9 mouse cellular contexts compared by ENCODE assay signal in the genomic region with DNA sequence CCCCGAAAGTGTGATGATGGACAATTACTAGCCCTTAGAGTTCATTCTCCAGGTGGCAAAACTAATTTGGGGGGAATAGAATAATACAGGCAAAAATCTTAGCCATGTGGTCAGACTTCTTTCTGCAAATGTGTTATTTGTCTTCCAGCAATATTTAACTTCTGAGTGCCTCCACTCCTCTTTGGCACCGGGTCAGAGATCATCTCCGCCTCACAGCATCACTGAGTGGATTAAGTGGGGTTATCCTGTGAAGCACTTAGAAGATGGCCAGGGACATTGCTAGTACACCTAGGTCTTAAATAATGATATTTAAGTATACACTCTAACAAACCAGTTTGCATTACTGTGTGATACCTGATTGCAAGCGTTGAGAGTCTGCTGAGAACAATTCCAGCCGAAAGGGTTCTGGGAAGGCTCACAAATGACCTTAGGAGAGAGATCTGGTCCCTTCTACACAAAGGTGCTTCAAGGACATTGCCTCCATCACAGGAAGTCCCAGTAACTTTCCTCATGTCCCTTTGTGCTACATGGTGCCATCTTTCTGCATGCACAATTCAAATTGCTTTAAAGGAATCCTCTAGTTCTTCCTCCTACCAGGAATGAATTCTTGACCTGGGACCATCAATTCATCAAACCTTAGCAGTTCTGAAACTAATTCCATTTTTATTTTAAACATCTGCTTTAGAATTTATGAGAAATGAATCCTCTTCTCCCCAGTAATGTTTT.
A peak's percentile ranks its signal among the peaks of the same experiment; 100 is the strongest.
DNase-seq lines count a peak whose midpoint lies in the region; ATAC-seq and TF ChIP-seq lines count a peak whose summit lies in the region.
"Had no signal": no experiment of that assay in that cellular context is flagged by ENCODE, and none has a peak within 500 bp of the region (broad histone marks: within the 10 kb centered on the region; RNA-seq: fewer than 3 reads in every experiment).

No protein-coding gene starts in this region.

- no peaks in the 10 kb centered on the region for H3K4me1 ChIP-seq in embryonic facial prominence, embryonic 11.5 days (ENCODE audit: control insufficient read depth, insufficient read depth, low read length)
- H3K4me1 ChIP-seq in intestine, postnatal 0 days (replicated peaks; ENCODE audit: control insufficient read depth, insufficient read depth, low read length) = no peaks in the 10 kb centered on the region
- H3K4me1 ChIP-seq in liver, postnatal 0 days (ENCODE audit: insufficient read depth) = peaks cover 11% of the 10 kb centered on the region

- H3K9me3 ChIP-seq in embryonic facial prominence, embryonic 11.5 days (replicated peaks; ENCODE audit: control insufficient read depth, low read length) = no peaks in the 10 kb centered on the region
- H3K9me3 ChIP-seq in intestine, postnatal 0 days (ENCODE audit: control insufficient read depth) = no peaks in the 10 kb centered on the region
- H3K9me3 ChIP-seq in liver, postnatal 0 days (ENCODE audit: low read length) = no peaks in the 10 kb centered on the region
- H3K9me3 ChIP-seq: megakaryocyte, embryonic 14.5 days had no signal

- H3K4me2 ChIP-seq in embryonic facial prominence, embryonic 11.5 days (ENCODE audit: low read depth, low read length) = peak overlapping the region; percentile 71
- H3K4me2 ChIP-seq in intestine, postnatal 0 days (replicated peaks; ENCODE audit: low read depth) = peak overlapping the region; percentile 89
- H3K4me2 ChIP-seq in liver, postnatal 0 days (ENCODE audit: low read depth, low read length) = peak overlapping the region; percentile 79

- H3K27me3 ChIP-seq in embryonic facial prominence, embryonic 11.5 days (ENCODE audit: control insufficient read depth, insufficient read depth, low read length) = no peaks in the 10 kb centered on the region
- H3K27me3 ChIP-seq in intestine, postnatal 0 days (replicated peaks; ENCODE audit: control insufficient read depth, insufficient read depth, low read length) = no peaks in the 10 kb centered on the region
- no peaks in the 10 kb centered on the region for H3K27me3 ChIP-seq in liver, postnatal 0 days (ENCODE audit: insufficient read depth, low read length)

- peak overlapping the region; percentile 44; the same call in 1 of the 2 replicates for H3K4me3 ChIP-seq in embryonic facial prominence, embryonic 11.5 days (ENCODE audit: low read depth, low read length)
- H3K4me3 ChIP-seq in intestine, postnatal 0 days (ENCODE audit: low read depth, low read length) = peak overlapping the region; percentile 52
- H3K4me3 ChIP-seq in liver, postnatal 0 days (ENCODE audit: low read depth, low read length) = no peak overlapping the region

- no peak for TF ChIP-seq EP300 in liver, postnatal 0 days (IDR thresholded peaks at IDR 0.05; ENCODE audit: low read depth)

- peak overlapping the region; percentile 73; the same call in 1 of the 2 replicates for H3K27ac ChIP-seq in embryonic facial prominence, embryonic 11.5 days (replicated peaks; ENCODE audit: low read depth, low read length)
- no peak overlapping the region for H3K27ac ChIP-seq in intestine, postnatal 0 days (ENCODE audit: low read depth, low read length)
- H3K27ac ChIP-seq in liver, postnatal 0 days (ENCODE audit: low read depth) = peak overlapping the region; percentile 74; the same call in 1 of the 2 replicates

- peak; percentile 31 to 52 for DNase-seq in cerebellum, postnatal 10 days
- DNase-seq in cerebellum, adult 9-10 months = no peak
- peak; percentile 7 for DNase-seq in embryonic facial prominence, embryonic 11.5 days (ENCODE audit: low spot score)
- DNase-seq in liver, postnatal 0 days = no peak
- DNase-seq in urinary bladder, postnatal 4 days (ENCODE audit: low spot score in 2 of 2) = no peak
- no peak for DNase-seq in layer of hippocampus, postnatal 14 days (ENCODE audit: low spot score in 2 of 2)

- ATAC-seq in embryonic facial prominence, embryonic 11.5 days (replicated peaks; ENCODE audit: insufficient number of reproducible peaks, low FRiP score, low TSS enrichment, low read depth) = no peak
- ATAC-seq in intestine, postnatal 0 days = no peak
- no peak for ATAC-seq in liver, postnatal 0 days
- ATAC-seq in erythroblast, adult 5-6 weeks (replicated peaks; ENCODE audit: low FRiP score, poor library complexity, severe bottlenecking) = no peak

- TF ChIP-seq CTCF in intestine, postnatal 0 days (IDR thresholded peaks at IDR 0.05; ENCODE audit: low read depth) = no peak
- TF ChIP-seq CTCF in liver, postnatal 0 days (IDR thresholded peaks at IDR 0.05; ENCODE audit: low read depth) = no peak

- H3K9ac ChIP-seq in embryonic facial prominence, embryonic 11.5 days (replicated peaks; ENCODE audit: low read length) = no peak overlapping the region
- H3K9ac ChIP-seq in intestine, postnatal 0 days (ENCODE audit: low read depth, low read length) = no peak overlapping the region
- no peak overlapping the region for H3K9ac ChIP-seq in liver, postnatal 0 days (replicated peaks)

- 53% methylated on average over 5 of the region's 5 CpGs for WGBS in embryonic facial prominence, embryonic 11.5 days
- WGBS in intestine, postnatal 0 days = 39% methylated on average over 5 of the region's 5 CpGs
- 62% methylated on average over 5 of the region's 5 CpGs for WGBS in liver, postnatal 0 days (ENCODE audit: insufficient replicate concordance)

- no peaks in the 10 kb centered on the region for H3K36me3 ChIP-seq in embryonic facial prominence, embryonic 11.5 days (replicated peaks; ENCODE audit: control insufficient read depth, insufficient read depth, low read depth, low read length)
- no peaks in the 10 kb centered on the region for H3K36me3 ChIP-seq in intestine, postnatal 0 days (ENCODE audit: control insufficient read depth, insufficient read depth)
- H3K36me3 ChIP-seq in liver, postnatal 0 days (replicated peaks; ENCODE audit: insufficient read depth, low read length) = no peaks in the 10 kb centered on the region

Comparison
In these comparisons a context has a peak if more than half of its experiments do, and no peak if none do; other contexts are left out.
1. DNase-seq: peak in cerebellum, postnatal 10 days (2 of 2) and embryonic facial prominence, embryonic 11.5 days (single experiment); none in cerebellum, adult 9-10 months (single experiment), liver, postnatal 0 days (single experiment), urinary bladder, postnatal 4 days (0 of 2) and layer of hippocampus, postnatal 14 days (0 of 2).
2. Peak in every context shown above with its lines, with median percentiles within 50 percentile points of each other: H3K4me2 ChIP-seq.